Mouse (Mus musculus) effector memory CD4-positive, alpha-beta T cell, adult 7 months (primary cell): ENCODE results near the gene Cdk1. TPM values are rescaled to one million over a fixed set of nuclear protein-coding genes. Genes with fewer than 3 reads are reported as not detected.

Experiments used
- polyA plus RNA-seq: library from polyadenylated mRNA; unstranded; fragments of 100-300 nt; shearing (Covaris generic); gene quantifications from one replicate; pipeline ENCODE4 v1.2.1, GENCODE M21; 2017

Gene Cdk1
- 6.8 TPM for polyA plus RNA-seq

DNA sequence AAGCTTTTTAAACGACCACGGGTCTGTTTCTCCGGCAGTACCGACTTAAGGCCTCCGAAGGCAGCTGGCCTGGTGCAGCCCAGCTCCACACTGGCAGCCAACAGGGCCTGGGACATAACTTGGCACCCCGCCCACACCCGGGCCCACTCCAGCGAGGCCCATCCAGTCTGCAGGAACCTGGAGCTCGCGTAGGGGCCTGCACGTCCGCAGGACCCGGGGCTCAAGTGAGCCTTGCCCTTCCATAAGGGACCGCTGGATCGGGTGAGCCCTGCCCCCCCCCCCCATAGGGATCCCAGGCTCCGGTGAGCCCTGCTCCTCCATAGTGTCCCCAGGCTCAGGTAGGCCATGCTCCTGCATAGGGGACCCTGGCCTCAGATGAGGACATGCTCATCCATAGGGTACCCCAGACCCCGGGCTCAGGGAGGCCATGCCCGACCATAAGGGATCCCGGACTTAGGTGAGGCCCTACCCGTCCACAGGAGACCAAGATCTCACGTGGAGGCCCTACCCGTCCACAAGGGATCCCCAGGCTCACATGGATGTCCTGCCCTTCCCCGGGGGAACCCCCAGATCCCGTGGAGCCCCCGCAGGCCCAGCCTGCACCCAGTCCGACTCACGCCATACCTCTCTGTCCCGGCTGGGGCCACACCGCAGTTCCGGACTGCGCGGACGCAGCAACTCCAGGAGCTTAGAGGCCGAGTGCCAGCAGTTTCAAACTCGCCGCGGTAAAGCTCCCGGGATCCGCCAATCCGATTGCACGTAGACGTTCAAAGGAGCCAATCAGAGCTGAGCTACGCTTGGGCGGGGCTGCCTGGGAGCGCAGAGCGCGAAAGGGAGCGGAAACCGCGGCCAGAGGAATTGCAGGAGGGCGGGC lies at the start of gene Cdk1:
Gene Cdk1 (minus strand): TSS at position 727 of the 874 bp plus-strand sequence.

GRCm38 (mm10) chr10:69398763-69399590 lies 46.2 kb upstream of the Cdk1 start, which contains the start of gene Ank3:
Gene Ank3, plus strand, starts transcription at chr10:69398773.

Other genes with a start within 250 kb of the Cdk1 start
- 0.62 TPM for gene Rhobtb1, start 201.5 kb downstream of the Cdk1 start, polyA plus RNA-seq
- gene A930033H14Rik, start 139.8 kb downstream of the Cdk1 start, polyA plus RNA-seq, result not detected
- gene Ank3, start 45.8 kb upstream of the Cdk1 start, polyA plus RNA-seq, result 6.0 TPM